Mouse (Mus musculus) limb, embryonic 15.5 days (tissue): ENCODE data around the gene Mrpl4. TPM values are rescaled to one million over a fixed set of nuclear protein-coding genes. Genes with fewer than 3 reads are reported as not detected.
"Not testable (repeated sequence)": the region's sequence is repeated elsewhere in the genome, so short reads cannot be mapped to it uniquely, and the experiment has no call there.

Experiments used
- ATAC-seq: fragments of 200-750 bp; cut with Nextera tagmentation; 2 replicates; pipeline ENCODE4 v1.8.0; 2017; ENCODE audit warnings: low read depth, moderate TSS enrichment; ENCODE audit not compliant: insufficient number of reproducible peaks, low FRiP score, low TSS enrichment
- H3K27ac ChIP-seq: fragments of 300-500 bp; sonication (generic); 2 replicates; pipeline ENCODE4 v1.5.1; 2015; ENCODE audit warnings: moderate library complexity, mild to moderate bottlenecking, inconsistent platforms
- H3K27me3 ChIP-seq: fragments of 300-500 bp; sonication (generic); 2 replicates; pipeline ENCODE4 v1.6.1; 2015; ENCODE audit warnings: inconsistent platforms
- H3K36me3 ChIP-seq: fragments of 300-500 bp; sonication (generic); 2 replicates; pipeline ENCODE4 v1.6.1; 2015; ENCODE audit warnings: inconsistent platforms
- H3K4me1 ChIP-seq: fragments of 300-500 bp; sonication (generic); 2 replicates; pipeline ENCODE4 v1.6.1; 2015; ENCODE audit warnings: inconsistent platforms
- H3K4me2 ChIP-seq: fragments of 300-500 bp; sonication (generic); 2 replicates; pipeline ENCODE4 v1.6.1; 2015; ENCODE audit warnings: mild to moderate bottlenecking, inconsistent platforms
- H3K4me3 ChIP-seq: fragments of 300-500 bp; sonication (generic); 2 replicates; pipeline ENCODE4 v1.5.1; 2015; ENCODE audit warnings: mild to moderate bottlenecking, inconsistent platforms
- H3K9ac ChIP-seq: fragments of 300-500 bp; sonication (generic); 2 replicates; pipeline ENCODE4 v1.6.1; 2015; ENCODE audit warnings: inconsistent platforms
- H3K9me3 ChIP-seq: fragments of 300-500 bp; sonication (generic); 2 replicates; pipeline ENCODE4 v1.6.1; 2016; ENCODE audit warnings: inconsistent platforms
- WGBS: fragments of 180-500 bp; shearing (Covaris S2); methylation state at CpG from one replicate; pipeline ENCODE4 v1.1.7; 2015; 5-methylcytosine and 5-hydroxymethylcytosine counted together
- polyA plus RNA-seq: library from polyadenylated mRNA; unstranded; fragments of >200 nt; fragmentation: Nextera tagmentation; extraction: Ambion mirVana; gene quantifications from 2 replicates; pipeline ENCODE4 v1.2.1, GENCODE M21; 2015

The Mrpl4 gene
- polyA plus RNA-seq, 1 experiment from 2014 or later: 112 TPM

DNA sequence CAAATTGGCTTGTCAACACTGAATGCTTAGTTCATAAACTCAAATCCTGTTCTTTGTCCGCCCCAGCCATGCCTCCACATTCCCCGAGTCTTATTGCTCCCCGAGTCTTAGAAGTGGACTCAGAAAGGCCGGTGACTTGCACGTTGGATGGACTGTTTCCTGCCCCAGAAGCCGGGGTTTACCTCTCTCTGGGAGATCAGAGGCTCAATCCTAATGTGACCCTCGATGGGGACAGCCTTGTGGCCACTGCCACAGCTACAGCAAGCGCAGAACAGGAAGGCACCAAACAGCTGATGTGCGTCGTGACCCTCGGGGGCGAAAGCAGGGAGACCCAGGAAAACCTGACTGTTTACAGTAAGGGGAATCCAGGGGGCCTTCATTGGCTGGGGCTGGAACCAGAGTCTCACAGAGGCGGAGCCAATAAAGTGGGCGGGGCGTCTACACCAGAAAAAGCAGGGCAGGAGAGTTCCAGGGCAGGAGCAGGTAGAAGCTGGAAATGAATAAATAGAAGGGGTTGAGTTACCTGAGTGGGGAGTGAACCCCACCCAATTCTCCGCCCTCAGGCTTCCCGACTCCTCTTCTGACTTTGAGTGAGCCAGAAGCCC lies 32.0 kb downstream of the Mrpl4 start:
- H3K9me3 ChIP-seq: no peaks in the 10 kb centered on the region
- peaks cover 68% of the 10 kb centered on the region for H3K4me1 ChIP-seq
- H3K27ac ChIP-seq: no peak overlapping the region
- H3K36me3 ChIP-seq: no peaks in the 10 kb centered on the region
- H3K9ac ChIP-seq: no peak overlapping the region
- H3K27me3 ChIP-seq: peaks cover 93% of the 10 kb centered on the region
- 4% methylated on average over 17 of the region's 17 CpGs for WGBS
- H3K4me2 ChIP-seq: peak overlapping the region; percentile 4; the same call in 1 of the 2 replicates
- no peak for ATAC-seq
- H3K4me3 ChIP-seq: no peak overlapping the region; the same call in 1 of the 2 replicates

GRCm38 (mm10) chr9:21035586-21035985 lies 33.0 kb downstream of the Mrpl4 start:
- Histone ChIP-seq H3K4me1 (peaks cover 58% of the 10 kb centered on the region), H3K36me3 (no peaks in the 10 kb centered on the region), H3K4me2 (no peak overlapping the region), H3K4me3 (no peak overlapping the region), H3K9me3 (no peaks in the 10 kb centered on the region), H3K27me3 (peaks cover 92% of the 10 kb centered on the region), H3K27ac (no peak overlapping the region), H3K9ac (no peak overlapping the region)
- 22% methylated on average over 9 of the region's 9 CpGs for WGBS
- ATAC-seq: no peak

DNA sequence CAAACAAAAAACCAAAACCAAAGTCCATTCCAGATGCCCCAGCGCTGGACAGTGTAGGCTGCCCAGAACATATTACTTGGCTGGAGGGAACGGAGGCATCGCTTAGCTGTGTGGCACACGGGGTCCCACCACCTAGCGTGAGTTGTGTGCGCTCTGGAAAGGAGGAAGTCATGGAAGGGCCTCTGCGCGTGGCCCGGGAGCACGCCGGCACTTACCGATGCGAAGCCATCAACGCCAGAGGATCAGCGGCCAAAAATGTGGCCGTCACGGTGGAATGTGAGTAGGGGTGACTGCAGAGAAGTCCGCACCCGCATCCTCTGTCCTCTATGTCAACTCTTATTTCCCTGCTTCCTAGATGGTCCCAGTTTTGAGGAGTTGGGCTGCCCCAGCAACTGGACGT lies 33.6 kb downstream of the Mrpl4 start:
- 11% methylated on average over 20 of the region's 20 CpGs for WGBS
- H3K4me3 ChIP-seq: no peak overlapping the region
- H3K27me3 ChIP-seq: peaks cover 93% of the 10 kb centered on the region
- no peak overlapping the region for H3K27ac ChIP-seq
- no peak for ATAC-seq
- no peaks in the 10 kb centered on the region for H3K36me3 ChIP-seq
- H3K4me1 ChIP-seq: peaks cover 52% of the 10 kb centered on the region
- H3K4me2 ChIP-seq: no peak overlapping the region
- no peak overlapping the region for H3K9ac ChIP-seq
- no peaks in the 10 kb centered on the region for H3K9me3 ChIP-seq

DNA sequence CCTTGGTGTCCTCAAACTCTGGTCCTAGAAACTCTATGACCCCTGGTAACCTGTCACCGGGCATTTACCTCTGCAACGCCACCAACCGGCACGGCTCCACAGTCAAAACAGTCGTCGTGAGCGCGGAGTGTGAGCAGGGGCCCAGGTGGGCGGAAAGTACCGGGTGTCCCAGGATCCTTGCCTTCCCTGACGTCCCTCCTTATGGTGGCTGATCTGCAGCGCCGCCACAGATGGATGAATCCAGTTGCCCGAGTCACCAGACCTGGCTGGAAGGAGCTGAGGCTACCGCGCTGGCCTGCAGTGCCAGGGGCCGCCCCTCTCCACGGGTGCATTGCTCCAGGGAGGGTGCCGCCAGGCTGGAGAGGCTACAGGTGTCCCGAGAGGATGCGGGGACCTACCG lies 34.1 kb downstream of the Mrpl4 start:
- Histone ChIP-seq H3K4me1 (peaks cover 48% of the 10 kb centered on the region), H3K9ac (no peak overlapping the region), H3K27me3 (peaks cover 88% of the 10 kb centered on the region), H3K27ac (no peak overlapping the region), H3K36me3 (no peaks in the 10 kb centered on the region), H3K4me2 (peak overlapping the region; percentile 70), H3K9me3 (no peaks in the 10 kb centered on the region), H3K4me3 (peak overlapping the region; percentile 40)
- WGBS: 2% methylated on average over 22 of the region's 22 CpGs
- no peak for ATAC-seq

DNA sequence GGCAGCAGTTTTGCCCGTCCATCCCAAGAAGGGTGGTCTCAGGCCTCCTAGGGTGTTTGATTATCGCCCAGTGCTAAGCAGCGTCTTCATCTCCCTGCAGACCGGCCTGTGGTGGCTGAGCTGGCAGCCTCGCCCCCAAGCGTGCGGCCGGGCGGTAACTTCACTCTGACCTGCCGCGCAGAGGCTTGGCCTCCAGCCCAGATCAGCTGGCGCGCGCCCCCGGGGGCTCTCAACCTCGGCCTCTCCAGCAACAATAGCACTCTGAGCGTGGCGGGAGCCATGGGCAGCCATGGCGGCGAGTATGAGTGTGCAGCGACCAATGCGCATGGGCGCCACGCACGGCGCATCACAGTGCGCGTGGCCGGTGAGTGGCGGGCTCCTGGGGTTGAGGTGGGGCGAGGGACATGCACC lies 34.9 kb downstream of the Mrpl4 start:
- H3K36me3 ChIP-seq: no peaks in the 10 kb centered on the region
- WGBS: 3% methylated on average over 31 of the region's 31 CpGs
- peak overlapping the region; percentile 70 for H3K4me2 ChIP-seq
- H3K9ac ChIP-seq: peak overlapping the region; percentile 37
- no peaks in the 10 kb centered on the region for H3K9me3 ChIP-seq
- peaks cover 39% of the 10 kb centered on the region for H3K4me1 ChIP-seq
- peaks cover 80% of the 10 kb centered on the region for H3K27me3 ChIP-seq
- H3K27ac ChIP-seq: no peak overlapping the region
- no peak for ATAC-seq
- peak overlapping the region; percentile 40 for H3K4me3 ChIP-seq

DNA sequence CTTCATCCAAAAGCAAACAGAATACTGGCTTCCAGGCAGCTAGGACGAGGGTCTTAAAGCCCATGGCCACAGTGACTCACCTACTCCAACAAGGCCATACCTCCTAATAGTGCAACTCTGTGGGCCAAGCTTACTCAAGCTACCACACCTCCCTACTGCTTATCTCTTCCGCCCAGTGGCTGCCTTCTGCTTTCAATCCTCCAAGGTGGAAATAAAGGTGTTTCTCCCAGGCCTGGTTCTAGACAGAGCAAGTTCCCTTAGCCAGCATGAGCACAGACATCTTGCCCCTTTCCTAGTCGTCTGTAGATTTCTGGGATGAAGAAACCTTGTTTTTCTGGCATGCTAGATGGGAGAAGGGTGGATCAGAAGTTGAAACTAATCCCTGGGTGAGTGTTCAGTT lies 37.2 kb downstream of the Mrpl4 start:
- no peak for ATAC-seq
- H3K4me2 ChIP-seq: no peak overlapping the region
- 77% methylated on average over 3 of the region's 3 CpGs for WGBS

GRCm38 (mm10) chr9:21041308-21041707 lies 38.8 kb downstream of the Mrpl4 start:
- Histone ChIP-seq H3K4me1 (peaks cover 16% of the 10 kb centered on the region), H3K9me3 (no peaks in the 10 kb centered on the region), H3K4me3 (no peak overlapping the region), H3K9ac (no peak overlapping the region), H3K36me3 (no peaks in the 10 kb centered on the region), H3K27me3 (peaks cover 43% of the 10 kb centered on the region), H3K27ac (no peak overlapping the region), H3K4me2 (no peak overlapping the region)
- ATAC-seq: no peak
- WGBS: 38% methylated on average over 4 of the region's 4 CpGs

More for the DNA sequence above, 37.2 kb downstream of the Mrpl4 start:
- no peaks in the 10 kb centered on the region for H3K36me3 ChIP-seq
- no peak overlapping the region for H3K27ac ChIP-seq
- no peak overlapping the region for H3K4me3 ChIP-seq
- no peak overlapping the region for H3K9ac ChIP-seq
- H3K9me3 ChIP-seq: no peaks in the 10 kb centered on the region
- peaks cover 25% of the 10 kb centered on the region for H3K4me1 ChIP-seq
- peaks cover 59% of the 10 kb centered on the region for H3K27me3 ChIP-seq

DNA sequence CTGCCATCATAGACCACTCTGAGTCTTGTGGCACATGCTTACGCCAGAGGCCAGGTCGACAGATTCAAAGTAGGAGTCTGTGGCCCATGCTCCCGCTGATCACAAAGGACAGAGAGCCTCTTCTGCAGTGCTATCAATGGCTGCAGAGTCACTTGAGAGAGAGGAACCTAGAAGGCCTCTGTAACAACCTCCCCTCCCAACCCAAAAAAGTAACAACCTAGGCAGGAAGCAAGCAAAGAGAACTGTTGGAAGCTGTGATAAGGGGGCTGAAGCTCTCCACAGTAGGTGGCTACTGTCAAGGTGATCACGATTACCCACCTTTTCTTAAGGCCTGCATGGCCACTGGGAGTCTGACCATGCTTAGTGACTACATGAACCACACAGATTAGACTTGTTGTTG lies 41.0 kb downstream of the Mrpl4 start:
- Histone ChIP-seq H3K36me3 (no peaks in the 10 kb centered on the region), H3K27ac (no peak overlapping the region), H3K4me1 (no peaks in the 10 kb centered on the region), H3K4me2 (no peak overlapping the region), H3K27me3 (peaks cover 21% of the 10 kb centered on the region), H3K9me3 (no peaks in the 10 kb centered on the region), H3K9ac (no peak overlapping the region), H3K4me3 (no peak overlapping the region)
- WGBS: 83% methylated on average over 4 of the region's 4 CpGs
- no peak for ATAC-seq

GRCm38 (mm10) chr9:21044785-21045184 lies 42.2 kb downstream of the Mrpl4 start:
- not testable (repeated sequence) for ATAC-seq, H3K9ac ChIP-seq, H3K4me3 ChIP-seq, H3K27ac ChIP-seq, H3K9me3 ChIP-seq, H3K27me3 ChIP-seq, H3K4me1 ChIP-seq, H3K36me3 ChIP-seq, H3K4me2 ChIP-seq
- 43% methylated on average over 1 of the region's 1 CpGs for WGBS

GRCm38 (mm10) chr9:21045235-21045634 lies 42.7 kb downstream of the Mrpl4 start:
- no peak overlapping the region for H3K9ac ChIP-seq
- H3K9me3 ChIP-seq: no peaks in the 10 kb centered on the region
- no peaks in the 10 kb centered on the region for H3K36me3 ChIP-seq
- no peak overlapping the region for H3K4me2 ChIP-seq
- ATAC-seq: no peak
- H3K27me3 ChIP-seq: peaks cover 6% of the 10 kb centered on the region; the same call in 1 of the 2 replicates
- H3K4me3 ChIP-seq: no peak overlapping the region
- no peak overlapping the region for H3K27ac ChIP-seq
- H3K4me1 ChIP-seq: no peaks in the 10 kb centered on the region
- WGBS: 78% methylated on average over 3 of the region's 3 CpGs

GRCm38 (mm10) chr9:21051578-21051977 lies 49.0 kb downstream of the Mrpl4 start:
- Histone ChIP-seq H3K4me3 (no peak overlapping the region), H3K27ac (no peak overlapping the region), H3K4me1 (no peaks in the 10 kb centered on the region), H3K9ac (no peak overlapping the region), H3K36me3 (no peaks in the 10 kb centered on the region), H3K4me2 (no peak overlapping the region), H3K27me3 (no peaks in the 10 kb centered on the region), H3K9me3 (no peaks in the 10 kb centered on the region)
- 57% methylated on average over 10 of the region's 10 CpGs for WGBS
- no peak for ATAC-seq
